Mouse (Mus musculus): Measurements from ENCODE around the gene Hectd4. TPM values are rescaled to one million over a fixed set of nuclear protein-coding genes. Genes with fewer than 3 reads are reported as not detected.

The Hectd4 gene
- polyA plus RNA-seq, 1 experiment from 2014 or later, result 3.3 TPM

GRCm38 (mm10) chr5:121271046-121271445 is 51.0 kb downstream of the Hectd4 start:
- H3K4me1 ChIP-seq (ENCODE audit: insufficient read depth), result peaks cover 3% of the 10 kb centered on the region; the same call in 1 of the 2 replicates

GRCm38 (mm10) chr5:121276808-121277207 is 56.8 kb downstream of the Hectd4 start:
- no peak for DNase-seq
- peaks cover 78% of the 10 kb centered on the region for H3K36me3 ChIP-seq (replicated peaks; ENCODE audit: insufficient read depth, low read length)
- H3K4me2 ChIP-seq (ENCODE audit: low read depth, low read length), result no peak overlapping the region
- H3K4me1 ChIP-seq (ENCODE audit: insufficient read depth), result no peaks in the 10 kb centered on the region
- H3K27me3 ChIP-seq (ENCODE audit: insufficient read depth, low read length), result no peaks in the 10 kb centered on the region
- H3K9me3 ChIP-seq (ENCODE audit: low read length), result no peaks in the 10 kb centered on the region
- no peak overlapping the region for H3K4me3 ChIP-seq (ENCODE audit: low read depth, low read length)
- no peak for TF ChIP-seq CTCF (IDR thresholded peaks at IDR 0.05; ENCODE audit: low read depth)
- TF ChIP-seq EP300 (IDR thresholded peaks at IDR 0.05; ENCODE audit: low read depth), result no peak
- H3K9ac ChIP-seq (replicated peaks), result no peak overlapping the region
- H3K27ac ChIP-seq (ENCODE audit: low read depth), result no peak overlapping the region
- WGBS (ENCODE audit: insufficient replicate concordance), result 49% methylated on average over 1 of the region's 1 CpGs
- no peak for ATAC-seq

More at GRCm38 (mm10) chr5:121271046-121271445, 51.0 kb downstream of the Hectd4 start:
- ATAC-seq (no peak), DNase-seq (no peak)
- Histone ChIP-seq H3K4me3 (ENCODE audit: low read depth, low read length) (no peak overlapping the region), H3K9ac (replicated peaks) (no peak overlapping the region), H3K27me3 (ENCODE audit: insufficient read depth, low read length) (no peaks in the 10 kb centered on the region), H3K27ac (ENCODE audit: low read depth) (no peak overlapping the region), H3K9me3 (ENCODE audit: low read length) (no peaks in the 10 kb centered on the region), H3K4me2 (ENCODE audit: low read depth, low read length) (no peak overlapping the region), H3K36me3 (replicated peaks; ENCODE audit: insufficient read depth, low read length) (peaks cover 77% of the 10 kb centered on the region)
- no peak for TF ChIP-seq CTCF (IDR thresholded peaks at IDR 0.05; ENCODE audit: low read depth)
- no peak for TF ChIP-seq EP300 (IDR thresholded peaks at IDR 0.05; ENCODE audit: low read depth)
- 90% methylated on average over 7 of the region's 7 CpGs for WGBS (ENCODE audit: insufficient replicate concordance)

- H3K4me3 ChIP-seq (ENCODE audit: low read depth, low read length), result no peak overlapping the region
- no peak for DNase-seq
- ATAC-seq, result no peak
- H3K9ac ChIP-seq (replicated peaks), result no peak overlapping the region
- H3K36me3 ChIP-seq (replicated peaks; ENCODE audit: insufficient read depth, low read length), result peaks cover 69% of the 10 kb centered on the region
- no peak overlapping the region for H3K27ac ChIP-seq (ENCODE audit: low read depth)
- H3K4me2 ChIP-seq (ENCODE audit: low read depth, low read length), result no peak overlapping the region
- WGBS (ENCODE audit: insufficient replicate concordance), result 90% methylated on average over 4 of the region's 4 CpGs
- H3K27me3 ChIP-seq (ENCODE audit: insufficient read depth, low read length), result no peaks in the 10 kb centered on the region
- H3K4me1 ChIP-seq (ENCODE audit: insufficient read depth), result no peaks in the 10 kb centered on the region
- TF ChIP-seq CTCF (IDR thresholded peaks at IDR 0.05; ENCODE audit: low read depth) (no peak), EP300 (IDR thresholded peaks at IDR 0.05; ENCODE audit: low read depth) (no peak)
- H3K9me3 ChIP-seq (ENCODE audit: low read length), result no peaks in the 10 kb centered on the region
These were observed 60.4 kb downstream of the Hectd4 start for GRCm38 (mm10) chr5:121280456-121280855.

- WGBS (ENCODE audit: insufficient replicate concordance), result 82% methylated on average over 9 of the region's 9 CpGs
- H3K9me3 ChIP-seq (ENCODE audit: low read length), result no peaks in the 10 kb centered on the region
- DNase-seq (no peak), ATAC-seq (no peak)
- no peaks in the 10 kb centered on the region for H3K4me1 ChIP-seq (ENCODE audit: insufficient read depth)
- H3K36me3 ChIP-seq (replicated peaks; ENCODE audit: insufficient read depth, low read length), result peaks cover 79% of the 10 kb centered on the region
- H3K27ac ChIP-seq (ENCODE audit: low read depth), result no peak overlapping the region
- no peak overlapping the region for H3K4me2 ChIP-seq (ENCODE audit: low read depth, low read length)
- no peak for TF ChIP-seq CTCF (IDR thresholded peaks at IDR 0.05; ENCODE audit: low read depth)
- TF ChIP-seq EP300 (IDR thresholded peaks at IDR 0.05; ENCODE audit: low read depth), result no peak
- H3K9ac ChIP-seq (replicated peaks), result no peak overlapping the region
- no peaks in the 10 kb centered on the region for H3K27me3 ChIP-seq (ENCODE audit: insufficient read depth, low read length)
- H3K4me3 ChIP-seq (ENCODE audit: low read depth, low read length), result no peak overlapping the region
These were observed 63.0 kb downstream of the Hectd4 start for GRCm38 (mm10) chr5:121283051-121283450.

- no peak overlapping the region for H3K9ac ChIP-seq (replicated peaks)
- ATAC-seq (peak; percentile 82), DNase-seq (peak; percentile 30)
- no peaks in the 10 kb centered on the region for H3K4me1 ChIP-seq (ENCODE audit: insufficient read depth)
- H3K27ac ChIP-seq (ENCODE audit: low read depth), result no peak overlapping the region
- no peaks in the 10 kb centered on the region for H3K9me3 ChIP-seq (ENCODE audit: low read length)
- 65% methylated on average over 5 of the region's 5 CpGs for WGBS (ENCODE audit: insufficient replicate concordance)
- H3K4me2 ChIP-seq (ENCODE audit: low read depth, low read length), result no peak overlapping the region
- no peak overlapping the region for H3K4me3 ChIP-seq (ENCODE audit: low read depth, low read length)
- TF ChIP-seq EP300 (IDR thresholded peaks at IDR 0.05; ENCODE audit: low read depth) (no peak), CTCF (IDR thresholded peaks at IDR 0.05; ENCODE audit: low read depth) (no peak)
- H3K27me3 ChIP-seq (ENCODE audit: insufficient read depth, low read length), result no peaks in the 10 kb centered on the region
- H3K36me3 ChIP-seq (replicated peaks; ENCODE audit: insufficient read depth, low read length), result peaks cover 78% of the 10 kb centered on the region
These were observed 64.8 kb downstream of the Hectd4 start for GRCm38 (mm10) chr5:121284816-121285215.

- H3K9ac ChIP-seq (replicated peaks), result no peak overlapping the region
- H3K36me3 ChIP-seq (replicated peaks; ENCODE audit: insufficient read depth, low read length), result peaks cover 80% of the 10 kb centered on the region
- H3K9me3 ChIP-seq (ENCODE audit: low read length), result no peaks in the 10 kb centered on the region
- H3K27ac ChIP-seq (ENCODE audit: low read depth), result no peak overlapping the region
- no peak overlapping the region for H3K4me2 ChIP-seq (ENCODE audit: low read depth, low read length)
- ATAC-seq (no peak), DNase-seq (no peak)
- H3K4me1 ChIP-seq (ENCODE audit: insufficient read depth), result no peaks in the 10 kb centered on the region
- H3K4me3 ChIP-seq (ENCODE audit: low read depth, low read length), result no peak overlapping the region
- TF ChIP-seq EP300 (IDR thresholded peaks at IDR 0.05; ENCODE audit: low read depth) (no peak), CTCF (IDR thresholded peaks at IDR 0.05; ENCODE audit: low read depth) (no peak)
- H3K27me3 ChIP-seq (ENCODE audit: insufficient read depth, low read length), result no peaks in the 10 kb centered on the region
- 94% methylated on average over 2 of the region's 2 CpGs for WGBS (ENCODE audit: insufficient replicate concordance)
These were observed 67.2 kb downstream of the Hectd4 start for GRCm38 (mm10) chr5:121287213-121287612.

GRCm38 (mm10) chr5:121290289-121290688 is 70.3 kb downstream of the Hectd4 start:
- no peak for DNase-seq
- TF ChIP-seq CTCF (IDR thresholded peaks at IDR 0.05; ENCODE audit: low read depth) (no peak), EP300 (IDR thresholded peaks at IDR 0.05; ENCODE audit: low read depth) (no peak)
- Histone ChIP-seq H3K36me3 (replicated peaks; ENCODE audit: insufficient read depth, low read length) (peaks cover 92% of the 10 kb centered on the region), H3K4me2 (ENCODE audit: low read depth, low read length) (no peak overlapping the region), H3K9me3 (ENCODE audit: low read length) (no peaks in the 10 kb centered on the region), H3K27ac (ENCODE audit: low read depth) (no peak overlapping the region), H3K27me3 (ENCODE audit: insufficient read depth, low read length) (no peaks in the 10 kb centered on the region), H3K4me1 (ENCODE audit: insufficient read depth) (no peaks in the 10 kb centered on the region), H3K9ac (replicated peaks) (no peak overlapping the region), H3K4me3 (ENCODE audit: low read depth, low read length) (no peak overlapping the region)
- WGBS (ENCODE audit: insufficient replicate concordance), result 96% methylated on average over 3 of the region's 3 CpGs
- no peak for ATAC-seq

All from liver, postnatal 0 days (tissue).